ENCODE assay signal across 8 mouse cellular contexts in the genomic region with DNA sequence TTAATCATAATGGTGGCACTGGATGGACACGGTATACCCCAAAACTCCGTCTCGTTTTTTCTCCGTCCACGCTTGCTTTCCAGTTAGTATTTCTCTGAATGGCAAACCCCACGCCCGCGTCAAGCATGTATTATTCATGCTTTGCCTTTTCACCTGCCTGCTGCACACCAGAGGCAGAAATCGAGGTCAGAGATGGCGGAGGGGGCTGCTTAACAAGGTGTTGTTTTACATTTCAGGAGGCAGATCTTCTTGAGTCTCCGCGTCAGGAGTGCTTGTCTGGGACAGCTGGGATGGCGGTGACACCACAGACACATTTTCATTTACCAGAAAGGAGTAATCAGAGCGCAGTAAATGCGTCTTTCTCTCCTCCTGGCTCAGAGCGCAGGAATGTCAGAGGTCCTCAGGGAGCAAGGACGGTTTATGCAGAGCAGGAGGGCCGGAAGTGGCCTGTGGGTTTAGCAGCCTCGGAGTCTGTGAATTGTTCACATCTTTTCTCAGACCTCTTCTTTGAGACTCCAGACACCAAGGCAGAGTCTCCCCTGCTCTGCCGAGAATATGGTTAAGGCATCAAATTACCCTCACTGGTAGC.
A peak's percentile ranks its signal among the peaks of the same experiment; 100 is the strongest.
DNase-seq lines count a peak whose midpoint lies in the region; ATAC-seq and TF ChIP-seq lines count a peak whose summit lies in the region.

No protein-coding gene starts in this region.

- peaks cover 14% of the 10 kb centered on the region for H3K36me3 ChIP-seq in lung, embryonic 14.5 days (ENCODE audit: insufficient read depth)
- peaks cover 6% of the 10 kb centered on the region; the same call in 1 of the 2 replicates for H3K36me3 ChIP-seq in limb, embryonic 13.5 days

- DNase-seq in lung, embryonic 14.5 days: peak; percentile 46
- no peak for DNase-seq in lung, postnatal 4 days
- DNase-seq in heart, postnatal 4 days: peak; percentile 32
- peak; percentile 40 to 52 for DNase-seq in thymus, postnatal 36 days
- DNase-seq in layer of hippocampus, adult 9-11 months: no peak
- no peak for DNase-seq in layer of hippocampus, postnatal 25 days (ENCODE audit: extremely low spot score in 1 of 2, low spot score in 1 of 2)
- DNase-seq in lung, postnatal 36 days: no peak

- ATAC-seq in lung, embryonic 14.5 days (ENCODE audit: insufficient read depth): peak; percentile 36; the same call in 1 of the 2 replicates
- peak; percentile 73 for ATAC-seq in limb, embryonic 13.5 days (ENCODE audit: low FRiP score, low read depth)

- no peak overlapping the region for H3K4me2 ChIP-seq in lung, embryonic 14.5 days
- H3K4me2 ChIP-seq in limb, embryonic 13.5 days (replicated peaks): peak overlapping the region; percentile 58

- H3K4me1 ChIP-seq in lung, embryonic 14.5 days (ENCODE audit: insufficient read depth): peaks cover 7% of the 10 kb centered on the region; the same call in 1 of the 2 replicates
- H3K4me1 ChIP-seq in limb, embryonic 13.5 days: peaks cover 42% of the 10 kb centered on the region

- WGBS in lung, embryonic 14.5 days: 52% methylated on average over 20 of the region's 20 CpGs
- WGBS in limb, embryonic 13.5 days: 31% methylated on average over 20 of the region's 20 CpGs

- no peak overlapping the region for H3K4me3 ChIP-seq in lung, embryonic 14.5 days (ENCODE audit: low read depth, low read length)
- peak overlapping the region; percentile 8; the same call in 1 of the 2 replicates for H3K4me3 ChIP-seq in limb, embryonic 13.5 days

- no peak for TF ChIP-seq CTCF in lung, embryonic 14.5 days (IDR thresholded peaks at IDR 0.05; ENCODE audit: low read depth)

- no peaks in the 10 kb centered on the region for H3K27me3 ChIP-seq in lung, embryonic 14.5 days (ENCODE audit: insufficient read depth, low read length)
- no peaks in the 10 kb centered on the region for H3K27me3 ChIP-seq in limb, embryonic 13.5 days

- peak overlapping the region; percentile 6; the same call in 1 of the 2 replicates for H3K27ac ChIP-seq in lung, embryonic 14.5 days (ENCODE audit: low read depth)
- H3K27ac ChIP-seq in limb, embryonic 13.5 days: peak overlapping the region; percentile 52; the same call in 1 of the 2 replicates

- no peaks in the 10 kb centered on the region for H3K9me3 ChIP-seq in lung, embryonic 14.5 days (ENCODE audit: low read depth, low read length)
- no peaks in the 10 kb centered on the region for H3K9me3 ChIP-seq in limb, embryonic 13.5 days

- H3K9ac ChIP-seq in lung, embryonic 14.5 days: no peak overlapping the region
- H3K9ac ChIP-seq in limb, embryonic 13.5 days: peak overlapping the region; percentile 48; the same call in 1 of the 2 replicates

Comparison
In these comparisons a context has a peak if more than half of its experiments do, and no peak if none do; other contexts are left out.
1. DNase-seq: peak in lung, embryonic 14.5 days (single experiment), heart, postnatal 4 days (single experiment) and thymus, postnatal 36 days (2 of 2); none in lung, postnatal 4 days (0 of 2), layer of hippocampus, adult 9-11 months (single experiment), layer of hippocampus, postnatal 25 days (0 of 2) and lung, postnatal 36 days (single experiment).